In the genomic region with DNA sequence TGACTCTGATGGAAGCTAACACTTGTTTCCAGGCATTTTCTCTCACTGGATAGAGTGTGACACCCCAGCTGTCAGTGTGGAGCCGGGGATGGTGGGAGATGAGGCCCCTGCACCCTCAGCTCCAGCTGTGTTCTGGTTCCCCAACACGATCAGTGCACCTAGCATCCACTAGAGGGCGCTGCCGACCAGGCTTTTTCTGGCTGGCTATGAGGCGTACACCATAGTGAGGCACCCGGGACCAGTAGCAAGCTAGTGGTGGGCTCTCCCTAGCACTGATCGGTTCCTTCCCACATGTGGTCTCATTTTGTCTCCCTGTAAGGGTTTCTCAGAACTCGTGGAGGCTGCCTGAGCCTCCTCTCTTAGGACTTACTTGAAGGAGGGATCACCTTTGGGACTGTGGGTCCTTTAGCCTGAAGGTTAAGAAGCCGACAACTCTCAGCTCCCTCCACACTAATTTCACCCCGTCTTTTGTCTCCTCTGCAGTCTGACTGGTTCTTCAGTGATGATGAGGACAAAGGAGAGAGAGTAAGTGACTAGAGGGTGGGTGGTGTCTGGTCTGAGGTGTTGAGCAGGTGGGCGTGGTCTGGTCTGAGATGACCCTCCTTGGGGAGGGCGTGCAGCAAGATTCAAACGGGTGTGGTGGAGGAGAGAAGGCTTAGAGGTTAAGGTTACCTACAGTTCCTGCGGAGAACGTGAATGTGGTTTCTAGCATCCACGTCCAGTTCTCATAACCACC, we compare ENCODE assay signal across 9 mouse cellular contexts. TPM values are rescaled to one million over a fixed set of nuclear protein-coding genes. Genes with fewer than 3 reads are reported as not detected.
DNase-seq lines count a peak whose midpoint lies in the region; ATAC-seq and TF ChIP-seq lines count a peak whose summit lies in the region.
"Had no signal": no experiment of that assay in that cellular context is flagged by ENCODE, and none has a peak within 500 bp of the region (broad histone marks: within the 10 kb centered on the region; RNA-seq: fewer than 3 reads in every experiment).

No protein-coding gene starts in this region.

- H3K27ac ChIP-seq in layer of hippocampus, adult 2 months, result no peak overlapping the region
- H3K27ac ChIP-seq in cerebellum, adult 2 months (ENCODE audit: insufficient read depth, low read length), result no peak overlapping the region
- H3K27ac ChIP-seq in stomach, postnatal 0 days (replicated peaks), result no peak overlapping the region
- H3K27ac ChIP-seq: embryonic facial prominence, embryonic 13.5 days had no signal

- H3K9me3 ChIP-seq in stomach, postnatal 0 days (ENCODE audit: control insufficient read depth, low read length), result no peaks in the 10 kb centered on the region
- H3K9me3 ChIP-seq: embryonic facial prominence, embryonic 13.5 days had no signal

- peak in 1 of 2 experiments; percentile 81 for DNase-seq in layer of hippocampus, adult 2 months (ENCODE audit: low spot score in 2 of 2)
- DNase-seq in layer of hippocampus, adult 9-10 months (ENCODE audit: low spot score), result no peak
- DNase-seq in cerebellum, adult 2 months, result peak; percentile 70 to 86
- peak; percentile 65 to 72 for DNase-seq in frontal cortex, postnatal 25 days (ENCODE audit: low spot score in 2 of 2)
- DNase-seq in kidney, adult 11 months, result peak; percentile 68
- DNase-seq in liver, result peak; percentile 76
- peak; percentile 81 for DNase-seq in stomach, postnatal 0 days (ENCODE audit: low spot score)

- 34% methylated on average over 16 of the region's 16 CpGs for WGBS in cerebellum, adult 2 months
- 36% methylated on average over 16 of the region's 16 CpGs for WGBS in stomach, postnatal 0 days

- TF ChIP-seq POLR2A in cerebellum, adult 2 months (IDR thresholded peaks at IDR 0.05; ENCODE audit: borderline replicate concordance, insufficient read depth, low read length), result no peak

- H3K9ac ChIP-seq in stomach, postnatal 0 days (ENCODE audit: low read length), result no peak overlapping the region
- H3K9ac ChIP-seq: embryonic facial prominence, embryonic 13.5 days had no signal

- H3K36me3 ChIP-seq in stomach, postnatal 0 days (ENCODE audit: control insufficient read depth, insufficient read depth, low read length), result peaks cover 15% of the 10 kb centered on the region

- H3K27me3 ChIP-seq in cerebellum, adult 2 months (ENCODE audit: control insufficient read depth, insufficient read depth, low read length), result no peaks in the 10 kb centered on the region
- H3K27me3 ChIP-seq in stomach, postnatal 0 days (ENCODE audit: control insufficient read depth, insufficient read depth, low read length), result no peaks in the 10 kb centered on the region
- H3K27me3 ChIP-seq: embryonic facial prominence, embryonic 13.5 days had no signal

- peak; percentile 99 for TF ChIP-seq CTCF in layer of hippocampus, adult 2 months (conservative IDR thresholded peaks at IDR 0.05)
- peak; percentile 98 for TF ChIP-seq CTCF in cerebellum, adult 2 months (IDR thresholded peaks at IDR 0.05; ENCODE audit: borderline replicate concordance, insufficient read depth, low read depth, low read length)
- peak; percentile 97 for TF ChIP-seq CTCF in stomach, postnatal 0 days (IDR thresholded peaks at IDR 0.05; ENCODE audit: low read depth)

- no peak overlapping the region for H3K4me2 ChIP-seq in stomach, postnatal 0 days (replicated peaks; ENCODE audit: low read depth)
- H3K4me2 ChIP-seq: embryonic facial prominence, embryonic 13.5 days had no signal

- no peak for TF ChIP-seq EP300 in stomach, postnatal 0 days (optimal IDR thresholded peaks at IDR 0.05)

- ATAC-seq in monocyte, adult 5-6 weeks (replicated peaks; ENCODE audit: insufficient number of reproducible peaks, low FRiP score, low TSS enrichment, poor library complexity, severe bottlenecking), result peak; percentile 83
- peak; percentile 69; the same call in 1 of the 2 replicates for ATAC-seq in stomach, postnatal 0 days (ENCODE audit: low FRiP score, low TSS enrichment)

- H3K4me3 ChIP-seq in layer of hippocampus, adult 2 months, result no peak overlapping the region
- H3K4me3 ChIP-seq in cerebellum, adult 2 months (replicated peaks; ENCODE audit: insufficient read depth, low read depth, low read length), result no peak overlapping the region
- no peak overlapping the region for H3K4me3 ChIP-seq in stomach, postnatal 0 days (ENCODE audit: low read depth, low read length)
- H3K4me3 ChIP-seq: embryonic facial prominence, embryonic 13.5 days had no signal

- H3K4me1 ChIP-seq in cerebellum, adult 2 months (ENCODE audit: control insufficient read depth, insufficient read depth, low read length), result no peaks in the 10 kb centered on the region
- H3K4me1 ChIP-seq in stomach, postnatal 0 days (replicated peaks; ENCODE audit: control insufficient read depth, insufficient read depth), result no peaks in the 10 kb centered on the region
- H3K4me1 ChIP-seq: embryonic facial prominence, embryonic 13.5 days had no signal

RNA-seq across cellular contexts. Expression of a gene that starts 10.4 kb away (rescaled TPM):
- under 1 TPM in 1 of 2 experiments, not detected in 1; 0.25 TPM for total RNA-seq in layer of hippocampus, adult 2 months (2021)
- polyA plus RNA-seq in cerebellum, adult 2 months (2012; rRNA removed), result not detected in 2 replicates
- not detected in 3 replicates for total RNA-seq in monocyte, adult 5-6 weeks (2017)
- polyA plus RNA-seq in stomach, postnatal 0 days (2015; fragmentation: Nextera tagmentation; extraction: Ambion mirVana), result 0.16 and 0.25 TPM in 2 replicates
